19 mouse cellular contexts compared by ENCODE assay signal in the genomic region with DNA sequence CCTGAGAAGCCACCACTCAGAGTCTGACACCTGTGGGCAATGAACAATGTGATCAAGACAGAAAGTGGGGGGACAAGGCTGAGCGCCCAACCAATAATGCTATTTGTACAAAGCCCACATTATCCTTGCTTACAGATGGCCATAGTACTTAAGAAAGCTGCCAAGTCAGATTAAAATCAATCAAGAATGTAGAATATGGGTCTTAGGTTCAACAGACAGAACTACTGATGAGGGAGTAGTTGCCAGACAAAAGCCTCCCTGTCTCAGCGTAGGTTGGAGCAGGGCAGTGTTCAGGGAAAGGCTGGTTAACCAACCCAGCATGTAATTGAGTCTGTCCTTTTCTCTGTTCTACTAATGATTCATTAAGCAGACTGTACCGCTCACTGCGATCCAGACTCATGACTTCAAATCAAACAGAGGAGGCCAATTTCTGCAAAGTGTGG. TPM values are rescaled to one million over a fixed set of nuclear protein-coding genes. Genes with fewer than 3 reads are reported as not detected.
DNase-seq lines count a peak whose midpoint lies in the region; ATAC-seq lines count a peak whose summit lies in the region.
"Had no signal": no experiment of that assay in that cellular context is flagged by ENCODE, and none has a peak within 500 bp of the region (broad histone marks: within the 10 kb centered on the region; RNA-seq: fewer than 3 reads in every experiment).

No protein-coding gene starts in this region.

- H3K4me3 ChIP-seq in midbrain, embryonic 11.5 days (ENCODE audit: low read depth, low read length) = no peak overlapping the region
- no peak overlapping the region for H3K4me3 ChIP-seq in midbrain, embryonic 14.5 days (replicated peaks; ENCODE audit: low read depth, low read length)
- H3K4me3 ChIP-seq in forebrain, embryonic 16.5 days (replicated peaks; ENCODE audit: low read length) = no peak overlapping the region
- H3K4me3 ChIP-seq in neural tube, embryonic 14.5 days (ENCODE audit: low read depth, low read length) = no peak overlapping the region
- H3K4me3 ChIP-seq: heart, embryonic 12.5 days; limb, embryonic 15.5 days had no signal

- H3K27me3 ChIP-seq in midbrain, embryonic 11.5 days (ENCODE audit: control insufficient read depth, insufficient read depth, low read length) = no peaks in the 10 kb centered on the region; the same call in 1 of the 2 replicates
- no peaks in the 10 kb centered on the region for H3K27me3 ChIP-seq in midbrain, embryonic 14.5 days (ENCODE audit: control insufficient read depth, insufficient read depth, low read length)
- no peaks in the 10 kb centered on the region for H3K27me3 ChIP-seq in forebrain, embryonic 16.5 days (replicated peaks; ENCODE audit: control insufficient read depth, insufficient read depth, low read length)
- no peaks in the 10 kb centered on the region for H3K27me3 ChIP-seq in neural tube, embryonic 14.5 days (ENCODE audit: control insufficient read depth, insufficient read depth, low read length)
- H3K27me3 ChIP-seq: CH12.LX; heart, embryonic 12.5 days; limb, embryonic 15.5 days had no signal

- no peaks in the 10 kb centered on the region for H3K9me3 ChIP-seq in midbrain, embryonic 11.5 days (ENCODE audit: control insufficient read depth, low read length)
- H3K9me3 ChIP-seq in midbrain, embryonic 14.5 days (ENCODE audit: control insufficient read depth, low read length) = no peaks in the 10 kb centered on the region
- no peaks in the 10 kb centered on the region for H3K9me3 ChIP-seq in forebrain, embryonic 16.5 days (ENCODE audit: control insufficient read depth, low read length)
- H3K9me3 ChIP-seq in neural tube, embryonic 14.5 days (ENCODE audit: control insufficient read depth, low read length) = no peaks in the 10 kb centered on the region
- H3K9me3 ChIP-seq: heart, embryonic 12.5 days; limb, embryonic 15.5 days had no signal

- peak; percentile 77 for ATAC-seq in midbrain, embryonic 11.5 days (ENCODE audit: low FRiP score)
- no peak; the same call in 1 of the 2 replicates for ATAC-seq in midbrain, embryonic 14.5 days (ENCODE audit: low FRiP score, low TSS enrichment)
- peak; percentile 94 for ATAC-seq in forebrain, embryonic 16.5 days
- ATAC-seq in neural tube, embryonic 14.5 days (ENCODE audit: low read depth) = peak; percentile 68; the same call in 1 of the 2 replicates
- ATAC-seq: liver, postnatal 0 days had no signal

- H3K36me3 ChIP-seq in midbrain, embryonic 11.5 days (ENCODE audit: control insufficient read depth, insufficient read depth, low read length) = no peaks in the 10 kb centered on the region
- H3K36me3 ChIP-seq in midbrain, embryonic 14.5 days (ENCODE audit: control insufficient read depth, insufficient read depth, low read length) = no peaks in the 10 kb centered on the region
- H3K36me3 ChIP-seq in forebrain, embryonic 16.5 days (ENCODE audit: control insufficient read depth, insufficient read depth) = no peaks in the 10 kb centered on the region
- no peaks in the 10 kb centered on the region for H3K36me3 ChIP-seq in neural tube, embryonic 14.5 days (ENCODE audit: control insufficient read depth, insufficient read depth, low read length)
- H3K36me3 ChIP-seq: heart, embryonic 12.5 days; limb, embryonic 15.5 days had no signal

- peak; percentile 4 for DNase-seq in embryo, embryonic 10 days (ENCODE audit: low spot score)
- DNase-seq in embryo, embryonic 9.5 days (ENCODE audit: extremely low spot score) = no peak
- no peak for DNase-seq in midbrain, embryonic 11.5 days (ENCODE audit: low spot score, missing footprints)
- DNase-seq in midbrain, embryonic 14.5 days = no peak
- no peak for DNase-seq in adrenal gland, postnatal 36 days
- DNase-seq in ovary, postnatal 14 days (ENCODE audit: low spot score) = no peak
- DNase-seq: adrenal gland, postnatal 25 days; cerebellum, postnatal 14 days; gastrocnemius, postnatal 10 days; heart, postnatal 36 days; kidney, adult 2 months; liver, postnatal 0 days; right cerebral cortex, postnatal 25 days; thymus, postnatal 36 days had no signal

- WGBS in midbrain, embryonic 11.5 days = 58% methylated on average over 4 of the region's 4 CpGs
- WGBS in midbrain, embryonic 14.5 days = 42% methylated on average over 4 of the region's 4 CpGs
- 29% methylated on average over 4 of the region's 4 CpGs for WGBS in forebrain, embryonic 16.5 days
- 49% methylated on average over 4 of the region's 4 CpGs for WGBS in neural tube, embryonic 14.5 days

- H3K4me2 ChIP-seq in midbrain, embryonic 11.5 days = no peak overlapping the region
- no peak overlapping the region for H3K4me2 ChIP-seq in midbrain, embryonic 14.5 days (ENCODE audit: low read length)
- no peak overlapping the region for H3K4me2 ChIP-seq in forebrain, embryonic 16.5 days (ENCODE audit: low read length)
- no peak overlapping the region for H3K4me2 ChIP-seq in neural tube, embryonic 14.5 days (ENCODE audit: low read depth, low read length)
- H3K4me2 ChIP-seq: heart, embryonic 12.5 days; limb, embryonic 15.5 days had no signal

- H3K9ac ChIP-seq in midbrain, embryonic 11.5 days (ENCODE audit: low read length) = no peak overlapping the region
- H3K9ac ChIP-seq in midbrain, embryonic 14.5 days (replicated peaks; ENCODE audit: low read length) = no peak overlapping the region
- H3K9ac ChIP-seq in forebrain, embryonic 16.5 days (replicated peaks; ENCODE audit: low read depth, low read length) = no peak overlapping the region
- H3K9ac ChIP-seq in neural tube, embryonic 14.5 days (replicated peaks; ENCODE audit: low read depth, low read length) = no peak overlapping the region
- H3K9ac ChIP-seq: heart, embryonic 12.5 days; limb, embryonic 15.5 days; liver, postnatal 0 days had no signal

- H3K27ac ChIP-seq in midbrain, embryonic 11.5 days (ENCODE audit: low read depth, low read length) = no peak overlapping the region
- no peak overlapping the region for H3K27ac ChIP-seq in midbrain, embryonic 14.5 days (replicated peaks; ENCODE audit: low read depth, low read length)
- H3K27ac ChIP-seq in forebrain, embryonic 16.5 days (ENCODE audit: low read length) = no peak overlapping the region
- H3K27ac ChIP-seq in neural tube, embryonic 14.5 days (ENCODE audit: low read depth, low read length) = no peak overlapping the region
- H3K27ac ChIP-seq: limb, embryonic 15.5 days had no signal

- no peaks in the 10 kb centered on the region for H3K4me1 ChIP-seq in midbrain, embryonic 11.5 days (ENCODE audit: control insufficient read depth, insufficient read depth, low read length)
- no peaks in the 10 kb centered on the region for H3K4me1 ChIP-seq in midbrain, embryonic 14.5 days (ENCODE audit: control insufficient read depth, insufficient read depth, low read length)
- H3K4me1 ChIP-seq in forebrain, embryonic 16.5 days (replicated peaks; ENCODE audit: control insufficient read depth, insufficient read depth, low read length) = no peaks in the 10 kb centered on the region
- no peaks in the 10 kb centered on the region for H3K4me1 ChIP-seq in neural tube, embryonic 14.5 days (ENCODE audit: control insufficient read depth, insufficient read depth, low read length)
- H3K4me1 ChIP-seq: heart, embryonic 12.5 days; limb, embryonic 15.5 days had no signal

RNA-seq across cellular contexts. Expression of a gene that starts 23.3 kb away (rescaled TPM):
- 48.4 and 56.5 TPM in 2 replicates for polyA plus RNA-seq in midbrain, embryonic 11.5 days (2014; fragmentation: Nextera tagmentation; extraction: Ambion mirVana)
- 105 and 107 TPM in 2 replicates for polyA plus RNA-seq in midbrain, embryonic 14.5 days (2014; fragmentation: Nextera tagmentation; extraction: Ambion mirVana)
- 128 and 130 TPM in 2 replicates for polyA plus RNA-seq in forebrain, embryonic 16.5 days (2015; fragmentation: Nextera tagmentation; extraction: Ambion mirVana)
- 136 and 198 TPM in 2 replicates for polyA plus RNA-seq in neural tube, embryonic 14.5 days (2014; fragmentation: Nextera tagmentation; extraction: Ambion mirVana)
- total RNA-seq in adrenal gland, postnatal 36 days (2021) = 10 to 100 TPM; 16.2 to 21.5 TPM
